Mouse (Mus musculus) liver, embryonic 14.5 days (tissue): ENCODE data around the gene Clk4. TPM values are rescaled to one million over a fixed set of nuclear protein-coding genes. Genes with fewer than 3 reads are reported as not detected.

ENCODE experiments used
- ATAC-seq: fragments of 200-750 bp; cut with Nextera tagmentation; 2 replicates; pipeline ENCODE4 v1.8.0; 2017; ENCODE audit warnings: moderate number of reproducible peaks, mild to moderate bottlenecking, moderate library complexity; ENCODE audit not compliant: insufficient read depth
- DNase-seq, 3 experiments: peaks; one replicate each; pipeline ENCODE4 v3.0.0-alpha.2; 2012 to 2013; ENCODE audit warnings: low read depth in 3 of 3, low spot score in 3 of 3
- H3K27ac ChIP-seq: fragments of 300-500 bp; sonication (generic); 2 replicates; pipeline ENCODE4 v1.5.1; 2014; ENCODE audit warnings: moderate library complexity, mild to moderate bottlenecking, control low read depth, inconsistent platforms
- H3K27me3 ChIP-seq: fragments of 300-500 bp; sonication (generic); 2 replicates; pipeline ENCODE4 v1.6.1; 2014; ENCODE audit warnings: mild to moderate bottlenecking, low read length, moderate library complexity; ENCODE audit not compliant: control insufficient read depth, insufficient read depth
- H3K36me3 ChIP-seq: fragments of 300-500 bp; sonication (generic); replicated peaks from 2 replicates; pipeline ENCODE4 v1.6.1; 2014; ENCODE audit warnings: low read depth; ENCODE audit not compliant: control insufficient read depth, insufficient read depth
- H3K4me1 ChIP-seq, 2 experiments: fragments of 200-500 bp in 1 of 2; fragments of 300-500 bp in 1 of 2; sonication (generic) in 1 of 2; replicated peaks; 2 replicates each; pipeline ENCODE4 v1.6.1; 2012 to 2014; ENCODE audit warnings: antibody characterized with exemption in 1 of 2, inconsistent platforms in 1 of 2, low read length in 1 of 2; ENCODE audit not compliant: control insufficient read depth in 2 of 2, insufficient read depth in 2 of 2
- H3K4me2 ChIP-seq: fragments of 300-500 bp; sonication (generic); 2 replicates; pipeline ENCODE4 v1.6.1; 2014; ENCODE audit warnings: low read depth, mild to moderate bottlenecking, control low read depth, moderate library complexity
- H3K4me3 ChIP-seq, 2 experiments: fragments of 200-500 bp in 1 of 2; fragments of 300-500 bp in 1 of 2; sonication (generic) in 1 of 2; 2 replicates each; pipeline ENCODE4 v1.5.1; 2012 to 2014; ENCODE audit warnings: low read depth in 2 of 2, low read length in 2 of 2, mild to moderate bottlenecking in 2 of 2, control low read depth in 1 of 2, inconsistent platforms in 1 of 2, moderate library complexity in 1 of 2; ENCODE audit not compliant: insufficient read depth in 1 of 2
- H3K9ac ChIP-seq: fragments of 300-500 bp; sonication (generic); replicated peaks from 2 replicates; pipeline ENCODE4 v1.6.1; 2014; ENCODE audit warnings: mild to moderate bottlenecking, control low read depth, moderate library complexity
- H3K9me3 ChIP-seq: fragments of 300-500 bp; sonication (generic); 2 replicates; pipeline ENCODE4 v1.6.1; 2016; ENCODE audit warnings: low read length, mixed read lengths; ENCODE audit not compliant: control insufficient read depth
- CTCF ChIP-seq: IDR thresholded peaks from 2 replicates; pipeline ENCODE4 v1.5.1; 2016; ENCODE audit warnings: antibody characterized with exemption, low read depth, control low read depth
- EP300 ChIP-seq: IDR thresholded peaks from 2 replicates; pipeline ENCODE4 v1.6.1; 2016; ENCODE audit warnings: antibody characterized with exemption, low read depth
- WGBS: fragments of 180-500 bp; shearing (Covaris S2); extraction: QIAGEN DNeasy Blood & Tissue Kit; methylation state at CpG from one replicate; pipeline ENCODE4 v1.1.7; 2014; ENCODE audit not compliant: insufficient replicate concordance; 5-methylcytosine and 5-hydroxymethylcytosine counted together
- polyA plus RNA-seq, 2 experiments: library from polyadenylated mRNA; depleted of rRNA in 1 of 2; stranded (reverse) in 1 of 2; unstranded in 1 of 2; fragments of >200 nt; fragmentation: Nextera tagmentation in 1 of 2; extraction: Ambion mirVana in 1 of 2; gene quantifications; 2 replicates each; pipeline versions ENCODE4 v1.2.1 to v1.2.3; 2012 to 2014

The Clk4 gene
- polyA plus RNA-seq, 2 experiments = 45.2 to 49.9 TPM

GRCm38 (mm10) chr11:51293956-51294530, 32.5 kb downstream of the Clk4 start:
- Histone ChIP-seq H3K27me3 (peaks cover 26% of the 10 kb centered on the region), H3K9ac (no peak overlapping the region), H3K4me3 (no peak overlapping the region), H3K36me3 (no peaks in the 10 kb centered on the region), H3K9me3 (no peaks in the 10 kb centered on the region), H3K4me1 (no peaks in the 10 kb centered on the region), H3K4me2 (no peak overlapping the region), H3K27ac (no peak overlapping the region)
- ATAC-seq = no peak
- WGBS = 49% methylated on average over 2 of the region's 2 CpGs
- DNase-seq = no peak
- TF ChIP-seq EP300 (no peak), CTCF (no peak)

GRCm38 (mm10) chr11:51295742-51296141, 34.2 kb downstream of the Clk4 start:
- H3K4me2 ChIP-seq = no peak overlapping the region
- no peaks in the 10 kb centered on the region for H3K36me3 ChIP-seq
- DNase-seq (no peak), ATAC-seq (no peak)
- H3K4me3 ChIP-seq = no peak overlapping the region
- H3K27ac ChIP-seq = no peak overlapping the region
- H3K4me1 ChIP-seq = no peaks in the 10 kb centered on the region
- H3K27me3 ChIP-seq = peaks cover 10% of the 10 kb centered on the region
- 54% methylated on average over 3 of the region's 3 CpGs for WGBS
- H3K9ac ChIP-seq = no peak overlapping the region
- no peaks in the 10 kb centered on the region for H3K9me3 ChIP-seq
- TF ChIP-seq EP300 = no peak
- TF ChIP-seq CTCF = no peak

GRCm38 (mm10) chr11:51298691-51299090, 37.2 kb downstream of the Clk4 start:
- no peaks in the 10 kb centered on the region for H3K9me3 ChIP-seq
- H3K27ac ChIP-seq = no peak overlapping the region
- DNase-seq (no peak), ATAC-seq (no peak)
- H3K36me3 ChIP-seq = no peaks in the 10 kb centered on the region
- H3K4me3 ChIP-seq = no peak overlapping the region
- H3K27me3 ChIP-seq = no peaks in the 10 kb centered on the region
- H3K4me1 ChIP-seq = no peaks in the 10 kb centered on the region
- WGBS = 60% methylated on average over 4 of the region's 4 CpGs
- H3K4me2 ChIP-seq = no peak overlapping the region
- H3K9ac ChIP-seq = no peak overlapping the region
- TF ChIP-seq EP300 (no peak), CTCF (no peak)

DNA sequence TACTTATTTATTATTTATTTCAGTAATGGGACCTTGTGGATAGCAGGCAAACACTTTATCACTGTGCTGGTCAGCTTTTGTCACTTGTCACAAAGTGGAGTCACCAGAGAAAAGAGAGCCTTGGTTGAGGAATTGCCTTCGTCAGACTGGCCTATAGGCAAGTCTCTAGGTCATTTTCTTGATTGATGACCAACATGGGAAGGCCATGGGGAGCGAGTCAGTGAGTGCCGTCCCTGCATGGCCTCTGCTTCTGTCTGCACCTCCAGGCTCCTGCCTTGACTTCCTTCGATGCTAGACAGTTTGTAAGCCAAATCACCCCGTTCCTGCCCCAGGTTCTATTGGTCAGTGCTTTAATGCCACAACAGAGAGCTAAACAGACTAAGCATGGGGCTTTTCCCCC, 40.9 kb downstream of the Clk4 start:
- no peaks in the 10 kb centered on the region for H3K27me3 ChIP-seq
- ATAC-seq (no peak), DNase-seq (no peak)
- TF ChIP-seq EP300 (no peak), CTCF (no peak)
- no peaks in the 10 kb centered on the region for H3K36me3 ChIP-seq
- H3K9me3 ChIP-seq = no peaks in the 10 kb centered on the region
- 66% methylated on average over 5 of the region's 5 CpGs for WGBS
- no peak overlapping the region for H3K27ac ChIP-seq
- H3K4me3 ChIP-seq = no peak overlapping the region
- no peak overlapping the region for H3K9ac ChIP-seq
- no peak overlapping the region for H3K4me2 ChIP-seq
- no peaks in the 10 kb centered on the region for H3K4me1 ChIP-seq

DNA sequence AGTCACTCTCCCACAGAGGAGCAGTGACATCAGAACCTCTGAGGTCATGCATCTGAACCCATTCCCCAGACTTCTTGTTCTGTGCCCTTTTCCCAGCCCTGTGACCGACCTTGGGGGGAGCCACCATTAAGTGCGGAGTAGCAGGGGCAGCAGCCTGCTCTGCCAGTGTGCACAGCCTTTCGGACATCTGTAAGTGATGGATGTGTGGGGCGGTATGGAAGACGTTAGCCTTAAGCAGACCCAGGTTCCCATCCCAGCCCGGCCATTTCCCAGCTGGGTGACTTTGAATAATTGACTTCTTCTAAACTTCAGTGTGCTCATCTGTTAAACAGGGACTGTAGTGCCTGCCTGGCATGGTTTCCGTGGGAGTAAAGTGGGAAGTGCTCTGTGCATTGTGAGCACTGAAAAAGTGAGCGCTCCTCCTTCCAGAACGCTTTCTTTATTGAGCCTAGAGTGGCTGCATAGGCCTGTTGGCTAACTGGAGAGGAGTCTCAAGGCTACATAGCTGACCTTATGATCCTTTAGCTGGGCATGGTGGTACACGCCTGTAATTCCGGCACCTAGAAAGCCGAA, 42.5 kb downstream of the Clk4 start:
- Histone ChIP-seq H3K4me1 (no peaks in the 10 kb centered on the region), H3K4me2 (no peak overlapping the region), H3K27me3 (no peaks in the 10 kb centered on the region), H3K9ac (no peak overlapping the region), H3K36me3 (no peaks in the 10 kb centered on the region), H3K9me3 (no peaks in the 10 kb centered on the region), H3K4me3 (no peak overlapping the region), H3K27ac (no peak overlapping the region)
- ATAC-seq = no peak
- WGBS = 70% methylated on average over 12 of the region's 12 CpGs
- no peak for TF ChIP-seq EP300
- no peak for TF ChIP-seq CTCF
- DNase-seq = no peak
